Mouse (Mus musculus) layer of hippocampus, adult 9-10 months (tissue): ENCODE measurements around the gene Colgalt2.

Source experiments
- DNase-seq: peaks from one replicate; pipeline ENCODE4 v3.0.0; 2022; ENCODE audit warnings: low spot score

The Colgalt2 gene

DNA sequence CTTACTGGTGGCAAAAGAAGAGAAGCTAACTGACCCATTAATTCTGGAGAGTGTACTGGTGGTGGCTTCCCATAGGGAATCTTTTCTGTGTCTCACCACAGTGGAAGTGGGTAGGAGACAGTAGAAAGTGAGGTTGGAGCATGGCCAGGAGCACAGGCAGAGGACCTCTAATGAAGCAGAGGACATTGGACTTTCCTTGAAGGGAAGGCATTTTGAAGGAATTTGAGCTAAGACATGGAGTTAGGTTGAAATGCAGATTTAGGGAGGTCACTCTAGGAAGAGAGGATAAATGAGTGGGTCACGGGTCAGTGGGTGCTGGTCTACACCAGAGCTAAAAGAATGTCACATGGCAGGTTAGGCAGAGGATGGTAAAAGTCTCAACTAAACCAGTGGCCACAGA, 91.2 kb downstream of the Colgalt2 start:
- DNase-seq, result no peak

DNA sequence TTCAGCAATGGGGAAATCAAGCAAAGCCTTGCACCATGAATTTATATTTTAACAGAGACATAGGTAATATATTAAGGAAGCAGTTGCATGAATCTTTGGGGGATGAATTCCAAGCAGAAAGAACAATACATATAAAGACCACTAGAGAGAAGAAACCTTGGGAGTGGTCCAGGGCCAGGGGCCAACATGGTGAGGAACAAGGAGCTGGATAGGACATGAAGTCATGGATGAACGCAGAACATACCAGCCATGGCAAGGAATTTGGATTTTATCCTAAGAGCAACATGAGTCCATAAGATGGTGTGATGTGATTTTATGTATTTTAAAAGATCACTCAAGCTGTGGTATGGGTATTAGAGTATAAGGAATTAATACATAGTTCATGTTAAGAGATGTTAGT, 92.6 kb downstream of the Colgalt2 start:
- DNase-seq, result no peak

DNA sequence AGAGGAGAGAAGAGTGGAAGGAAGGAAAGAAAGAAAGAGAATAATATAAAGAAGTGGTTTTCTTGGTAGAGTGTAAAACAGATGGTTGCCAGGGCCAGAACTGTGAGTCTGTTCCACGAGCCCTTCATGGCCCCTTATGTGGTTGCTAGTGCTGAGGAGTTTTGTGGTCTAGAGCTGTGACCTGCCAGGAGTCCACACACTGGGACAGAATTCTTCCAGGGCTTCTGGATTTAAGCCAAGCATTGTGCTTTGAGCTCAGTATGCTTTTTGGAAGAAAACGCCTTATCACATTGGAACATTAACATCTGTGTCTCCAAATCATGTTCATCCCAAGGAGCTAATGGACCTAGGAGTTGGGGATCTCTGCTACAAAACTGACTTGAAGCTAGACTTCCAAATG, 97.2 kb downstream of the Colgalt2 start:
- DNase-seq, result no peak

DNA sequence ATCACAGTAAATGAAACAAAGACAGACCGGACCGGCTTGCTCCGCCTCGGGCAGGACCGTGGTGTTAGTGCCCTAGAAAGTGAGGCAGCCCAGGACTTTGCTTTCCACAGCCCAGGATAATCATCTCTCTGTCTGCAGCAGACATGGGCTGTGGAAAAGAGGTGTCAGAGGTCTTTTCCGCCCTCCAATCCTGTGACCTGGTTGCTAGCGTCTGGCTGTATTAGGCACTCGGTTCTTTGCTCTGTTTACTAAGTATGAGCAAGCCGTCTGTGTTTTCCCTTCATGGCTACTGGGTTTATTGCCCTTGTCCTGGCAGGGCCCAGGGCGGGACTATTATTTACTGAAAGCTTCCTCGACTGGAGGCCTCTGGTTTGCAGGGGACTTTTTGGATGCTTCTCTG, 98.0 kb downstream of the Colgalt2 start:
- no peak for DNase-seq

- DNase-seq, result no peak
Measured at GRCm38 (mm10) chr1:152499802-152500201, 100.2 kb downstream of the Colgalt2 start.

- DNase-seq, result no peak
Measured at GRCm38 (mm10) chr1:152506175-152506574, 106.5 kb downstream of the Colgalt2 start.

DNA sequence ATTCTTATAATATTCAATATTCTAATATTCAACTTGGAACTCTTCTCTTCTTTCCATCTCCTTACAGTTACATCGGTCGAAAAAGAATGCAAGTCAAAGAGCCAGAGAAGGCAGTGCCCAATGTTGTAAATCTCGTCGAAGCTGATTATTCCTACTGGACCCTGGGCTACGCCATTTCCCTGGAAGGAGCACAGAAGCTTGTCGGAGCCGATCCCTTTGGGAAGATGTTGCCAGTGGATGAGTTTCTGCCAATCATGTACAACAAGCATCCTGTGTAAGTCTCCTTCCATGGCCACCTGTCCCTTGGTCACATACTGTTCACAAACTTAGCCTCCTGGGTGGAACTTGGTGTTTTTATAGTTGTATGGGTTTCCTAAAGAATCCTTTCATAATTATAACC, 107.1 kb downstream of the Colgalt2 start:
- DNase-seq, result no peak

GRCm38 (mm10) chr1:152508481-152509220, 109.0 kb downstream of the Colgalt2 start:
- no peak for DNase-seq

GRCm38 (mm10) chr1:152511237-152511636, 111.6 kb downstream of the Colgalt2 start:
- no peak for DNase-seq

- DNase-seq, result no peak
Measured at GRCm38 (mm10) chr1:152514256-152514655, 114.6 kb downstream of the Colgalt2 start.

GRCm38 (mm10) chr1:152517057-152517570, 117.5 kb downstream of the Colgalt2 start:
- DNase-seq, result no peak

DNA sequence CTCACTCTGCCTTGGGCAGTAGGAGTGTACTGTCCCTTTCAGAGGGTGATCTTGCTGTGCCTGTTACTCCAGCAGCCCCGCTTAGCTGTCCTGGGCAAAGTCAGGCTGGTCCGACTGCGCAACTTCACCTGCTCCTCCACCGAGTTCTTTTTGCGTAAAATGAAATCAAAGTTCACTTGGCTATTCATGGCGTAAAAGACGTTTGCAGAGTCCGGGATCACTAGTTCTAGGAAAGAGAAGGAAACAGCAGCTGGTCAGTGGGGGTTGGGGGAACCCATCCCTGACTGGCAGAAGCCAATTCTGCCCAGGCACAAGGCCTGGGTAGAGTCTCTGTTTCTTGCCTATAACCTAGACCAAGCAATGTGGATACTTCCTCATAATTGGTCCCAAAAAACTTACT, 119.3 kb downstream of the Colgalt2 start:
- DNase-seq, result no peak

DNA sequence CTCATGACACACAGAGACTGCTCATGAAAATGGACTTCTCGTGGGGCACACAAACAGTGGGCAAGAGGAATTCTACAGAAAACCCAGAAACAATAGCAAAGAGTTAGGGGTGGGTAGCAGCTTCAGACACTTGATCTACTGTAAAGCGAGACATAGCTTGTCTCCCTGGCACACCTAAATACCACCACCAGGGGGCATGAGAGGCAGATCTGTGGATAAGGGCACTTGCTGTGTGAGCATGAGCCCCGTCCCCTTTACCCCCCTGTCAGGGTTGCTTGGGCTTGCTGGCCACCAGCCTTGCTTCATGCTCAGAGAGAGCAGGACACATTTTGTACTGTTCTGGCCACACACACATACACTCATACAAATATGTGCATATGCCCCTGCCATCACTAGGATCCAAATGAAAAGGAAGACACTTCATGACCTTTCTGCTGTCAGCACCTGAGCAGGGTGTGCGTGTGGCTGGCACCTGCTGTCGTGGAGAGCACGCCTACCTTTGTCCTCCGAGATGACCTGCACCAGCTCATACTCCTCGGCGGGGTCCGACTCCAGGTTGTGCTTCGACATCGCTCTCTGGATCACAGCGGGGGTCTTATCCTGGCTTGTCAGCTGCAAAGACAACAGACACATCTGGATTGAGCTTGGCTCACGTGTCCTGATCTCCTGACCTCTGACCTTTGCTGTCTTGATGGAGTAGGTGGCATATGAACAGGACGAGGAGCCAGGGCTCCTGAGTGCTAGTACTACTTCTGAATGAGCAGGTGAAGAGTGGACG, 121.4 kb downstream of the Colgalt2 start:
- no peak for DNase-seq

DNA sequence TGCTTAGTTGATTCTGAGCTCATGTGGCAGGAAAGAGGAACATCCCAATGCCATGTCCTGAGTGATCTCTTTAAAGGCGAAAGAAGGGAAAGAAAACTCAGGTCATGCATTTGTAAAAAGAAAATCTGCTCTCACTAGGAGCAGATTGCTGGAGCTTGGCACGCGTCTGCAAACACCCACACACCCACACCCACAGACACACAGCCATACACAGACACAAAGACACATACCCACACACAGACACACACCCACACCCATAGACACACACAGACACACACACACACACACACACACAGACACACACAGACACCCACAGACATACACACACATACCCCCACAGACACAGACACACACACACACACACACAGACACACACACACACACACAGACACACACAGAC, 122.6 kb downstream of the Colgalt2 start:
- peak; percentile 62 for DNase-seq

GRCm38 (mm10) chr1:152523292-152523691, 123.7 kb downstream of the Colgalt2 start:
- DNase-seq, result no peak

DNA sequence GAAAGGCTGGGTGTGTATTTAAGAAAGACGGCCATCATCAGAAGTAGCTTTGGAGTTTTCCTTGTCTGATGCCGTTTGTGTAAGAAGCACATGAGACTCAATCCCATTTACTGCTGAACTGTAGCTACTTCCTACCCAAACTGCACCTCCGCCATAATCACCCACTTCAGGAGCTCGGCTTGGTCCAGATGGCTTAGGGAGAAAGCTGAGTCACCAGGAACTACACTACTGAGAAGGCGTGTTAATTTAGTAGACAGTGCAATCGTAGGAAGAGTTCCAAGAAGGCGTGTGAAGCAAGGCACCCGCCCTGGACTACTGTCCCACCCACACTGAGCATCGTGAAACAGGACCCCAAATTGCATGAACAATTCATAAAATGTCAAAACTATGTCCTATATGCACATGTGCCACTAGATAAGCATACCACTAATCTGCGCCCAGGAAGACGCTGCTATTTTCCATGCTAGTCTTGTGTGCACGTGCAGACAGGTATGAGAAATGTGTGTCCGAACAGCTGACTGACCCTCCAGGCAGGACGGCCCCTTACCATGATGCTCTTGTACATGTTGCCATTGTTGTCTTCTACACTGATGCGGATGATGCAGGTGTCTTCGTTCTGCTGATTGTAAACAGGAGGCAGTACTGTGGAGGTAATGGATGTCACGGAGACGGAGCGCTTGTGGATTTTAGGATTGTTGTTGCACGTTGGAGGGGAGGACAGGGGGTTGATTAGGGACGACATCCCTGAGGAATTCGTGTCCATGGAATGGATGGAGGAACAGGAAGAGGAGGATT, 124.7 kb downstream of the Colgalt2 start:
- DNase-seq, result no peak

GRCm38 (mm10) chr1:152524987-152525648, 125.5 kb downstream of the Colgalt2 start:
- peak; percentile 85 for DNase-seq

DNA sequence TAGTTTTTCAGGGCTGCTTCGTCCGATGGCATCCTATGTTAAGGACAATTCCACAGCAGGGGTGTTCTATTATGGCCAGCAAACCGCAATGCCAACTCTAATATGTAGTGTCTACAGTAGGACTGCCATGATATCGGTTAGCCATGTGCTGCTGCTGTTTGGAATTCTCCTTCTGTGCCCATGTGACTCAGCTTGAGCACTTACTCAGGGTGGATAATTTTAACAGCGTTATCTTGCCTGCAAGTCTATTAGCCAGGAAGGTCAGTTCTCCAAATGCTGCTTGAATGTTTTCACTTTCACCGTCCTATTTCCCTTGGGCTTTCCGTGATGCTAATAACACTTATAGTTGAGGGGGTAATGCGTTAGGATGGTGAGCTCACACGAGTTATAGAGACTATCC, 126.5 kb downstream of the Colgalt2 start:
- DNase-seq, result no peak

DNA sequence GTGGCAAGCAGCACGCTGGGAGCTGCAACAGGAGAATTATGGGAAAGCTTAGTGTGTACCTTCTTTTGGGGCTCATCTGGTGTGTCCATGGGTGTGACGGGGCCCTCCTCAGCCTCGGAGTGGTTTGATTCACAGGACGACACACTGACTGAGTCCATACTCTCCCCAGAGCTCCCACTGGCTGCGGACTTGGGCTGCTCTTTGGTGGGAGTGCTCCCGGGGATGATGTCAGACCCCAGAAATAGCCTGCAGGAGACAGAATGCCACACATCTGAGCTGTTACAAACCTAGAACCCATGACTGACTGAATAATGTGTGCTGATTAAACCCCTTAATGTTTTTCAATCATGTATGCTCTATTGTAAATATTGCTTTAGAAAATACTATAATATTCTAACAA, 128.6 kb downstream of the Colgalt2 start:
- DNase-seq, result no peak

GRCm38 (mm10) chr1:152528778-152529177, 129.1 kb downstream of the Colgalt2 start:
- DNase-seq, result no peak

DNA sequence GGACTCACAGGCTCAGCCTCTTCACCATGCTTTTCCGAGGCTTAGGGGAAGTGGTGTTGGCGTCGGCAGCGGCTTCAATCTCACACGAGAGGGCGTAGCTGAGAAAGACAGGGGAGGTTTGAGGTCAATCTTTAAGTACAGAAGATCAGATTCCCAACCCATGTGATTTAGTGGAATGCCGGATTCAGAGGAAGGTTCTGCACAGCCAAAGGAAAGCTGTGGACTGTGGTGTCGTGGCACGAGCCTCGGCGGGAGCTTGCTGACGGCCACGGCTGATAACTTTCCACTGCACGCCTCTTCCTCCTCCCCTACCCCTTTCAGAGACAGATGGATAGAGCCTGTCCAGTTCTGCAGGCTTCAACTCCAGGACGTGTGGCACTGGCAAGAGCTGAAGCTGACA, 131.9 kb downstream of the Colgalt2 start:
- DNase-seq, result no peak

GRCm38 (mm10) chr1:152534531-152534930, 134.9 kb downstream of the Colgalt2 start:
- no peak for DNase-seq
